Mouse (Mus musculus) stomach, embryonic 14.5 days (tissue): Measurements from ENCODE around the gene Zfp704. TPM values are rescaled to one million over a fixed set of nuclear protein-coding genes. Genes with fewer than 3 reads are reported as not detected.
A peak's percentile ranks its signal among the peaks of the same experiment; 100 is the strongest.

Source experiments
- ATAC-seq: fragments of 200-750 bp; cut with Nextera tagmentation; 2 replicates; pipeline ENCODE4 v1.8.0; 2017; ENCODE audit warnings: low read depth, moderate TSS enrichment; ENCODE audit not compliant: insufficient number of reproducible peaks, insufficient read depth, low FRiP score
- H3K27ac ChIP-seq: fragments of 300-500 bp; sonication (generic); 2 replicates; pipeline ENCODE4 v1.5.1; 2014; ENCODE audit warnings: mild to moderate bottlenecking, low read length, moderate library complexity, mixed read lengths
- H3K27me3 ChIP-seq: fragments of 300-500 bp; sonication (generic); 2 replicates; pipeline ENCODE4 v1.6.1; 2014; ENCODE audit warnings: low read length, control low read depth, mixed read lengths; ENCODE audit not compliant: control insufficient read depth, insufficient read depth
- H3K36me3 ChIP-seq: fragments of 300-500 bp; sonication (generic); 2 replicates; pipeline ENCODE4 v1.6.1; 2014; ENCODE audit warnings: mild to moderate bottlenecking, control low read depth, low read length, moderate library complexity, mixed read lengths; ENCODE audit not compliant: control insufficient read depth, insufficient read depth
- H3K4me1 ChIP-seq: fragments of 300-500 bp; sonication (generic); 2 replicates; pipeline ENCODE4 v1.6.1; 2014; ENCODE audit warnings: low read length, control low read depth, mixed read lengths; ENCODE audit not compliant: control insufficient read depth, insufficient read depth
- H3K4me2 ChIP-seq: fragments of 300-500 bp; sonication (generic); replicated peaks from 2 replicates; pipeline ENCODE4 v1.6.1; 2014; ENCODE audit warnings: low read depth, low read length, control low read depth
- H3K4me3 ChIP-seq: fragments of 300-500 bp; sonication (generic); 2 replicates; pipeline ENCODE4 v1.5.1; 2014; ENCODE audit warnings: low read depth, low read length, control low read depth
- H3K9ac ChIP-seq: fragments of 300-500 bp; sonication (generic); replicated peaks from 2 replicates; pipeline ENCODE4 v1.6.1; 2014; ENCODE audit warnings: low read depth, mild to moderate bottlenecking, control low read depth, low read length, moderate library complexity, mixed read lengths
- H3K9me3 ChIP-seq: fragments of 300-500 bp; sonication (generic); 2 replicates; pipeline ENCODE4 v1.6.1; 2016; ENCODE audit warnings: low read depth, low read length, control low read depth; ENCODE audit not compliant: control insufficient read depth
- WGBS: fragments of 180-500 bp; shearing (Covaris S2); extraction: QIAGEN DNeasy Blood & Tissue Kit; methylation state at CpG from one replicate; pipeline ENCODE4 v1.1.7; 2014; 5-methylcytosine and 5-hydroxymethylcytosine counted together
- polyA plus RNA-seq: library from polyadenylated mRNA; unstranded; fragments of >200 nt; fragmentation: Nextera tagmentation; extraction: Ambion mirVana; gene quantifications from 2 replicates; pipeline ENCODE4 v1.2.1, GENCODE M21; 2014

The Zfp704 gene
- polyA plus RNA-seq: 15.4 and 16.3 TPM in 2 replicates

- Histone ChIP-seq H3K4me3 (peak within 1 kb of the TSS; percentile 88), H3K9ac (peak within 1 kb of the TSS; percentile 96), H3K27ac (peak within 1 kb of the TSS; percentile 85), H3K36me3 (no peaks in the 10 kb centered on the region), H3K27me3 (no peaks in the 10 kb centered on the region), H3K4me1 (peaks cover 19% of the 10 kb centered on the region; the same call in 1 of the 2 replicates), H3K4me2 (peak within 1 kb of the TSS; percentile 64), H3K9me3 (no peaks in the 10 kb centered on the region)
- peak; percentile 89 for ATAC-seq
- WGBS: under 1% methylated on average over 79 of the region's 97 CpGs
Observed at GRCm38 (mm10) chr3:9609581-9610341, at the start of gene Zfp704. Gene Zfp704 (minus strand): TSS chr3:9610085.

GRCm38 (mm10) chr3:9633036-9634005, 23.4 kb upstream of the Zfp704 start:
- Histone ChIP-seq H3K27me3 (no peaks in the 10 kb centered on the region), H3K27ac (no peak overlapping the region), H3K9ac (no peak overlapping the region), H3K4me2 (no peak overlapping the region), H3K36me3 (no peaks in the 10 kb centered on the region), H3K9me3 (no peaks in the 10 kb centered on the region), H3K4me3 (no peak overlapping the region), H3K4me1 (0 out of 2 replicates have a peak, but pooled peaks cover 6% of the 10 kb centered on the region)
- no peak for ATAC-seq
- WGBS: 70% methylated on average over 10 of the region's 10 CpGs

- peak overlapping the region; percentile 17; the same call in 1 of the 2 replicates for H3K4me3 ChIP-seq
- WGBS: 14% methylated on average over 17 of the region's 17 CpGs
- no peak overlapping the region for H3K9ac ChIP-seq
- H3K27me3 ChIP-seq: no peaks in the 10 kb centered on the region
- no peak; the same call in 1 of the 2 replicates for ATAC-seq
- peak overlapping the region; percentile 43 for H3K4me2 ChIP-seq
- H3K27ac ChIP-seq: no peak overlapping the region
- H3K9me3 ChIP-seq: no peaks in the 10 kb centered on the region
- no peaks in the 10 kb centered on the region for H3K36me3 ChIP-seq
- H3K4me1 ChIP-seq: 0 out of 2 replicates have a peak, but pooled peaks cover 6% of the 10 kb centered on the region
Observed at GRCm38 (mm10) chr3:9629951-9630350, 20.1 kb upstream of the Zfp704 start.

GRCm38 (mm10) chr3:9628041-9628440, 18.2 kb upstream of the Zfp704 start:
- Histone ChIP-seq H3K4me2 (no peak overlapping the region), H3K9me3 (no peaks in the 10 kb centered on the region), H3K36me3 (no peaks in the 10 kb centered on the region), H3K9ac (no peak overlapping the region), H3K4me3 (no peak overlapping the region), H3K27me3 (no peaks in the 10 kb centered on the region), H3K4me1 (0 out of 2 replicates have a peak, but pooled peaks cover 6% of the 10 kb centered on the region), H3K27ac (no peak overlapping the region)
- no peak for ATAC-seq
- WGBS: 46% methylated on average over 4 of the region's 4 CpGs

- Histone ChIP-seq H3K4me1 (0 out of 2 replicates have a peak, but pooled peaks cover 6% of the 10 kb centered on the region), H3K4me3 (no peak overlapping the region), H3K4me2 (no peak overlapping the region), H3K36me3 (no peaks in the 10 kb centered on the region), H3K9ac (no peak overlapping the region), H3K9me3 (no peaks in the 10 kb centered on the region), H3K27me3 (no peaks in the 10 kb centered on the region), H3K27ac (no peak overlapping the region)
- ATAC-seq: no peak
- 66% methylated on average over 5 of the region's 5 CpGs for WGBS
Observed at GRCm38 (mm10) chr3:9626149-9626548, 16.3 kb upstream of the Zfp704 start.

- 85% methylated on average over 12 of the region's 12 CpGs for WGBS
- no peak for ATAC-seq
- no peak overlapping the region for H3K27ac ChIP-seq
- no peak overlapping the region for H3K9ac ChIP-seq
- H3K27me3 ChIP-seq: no peaks in the 10 kb centered on the region
- H3K4me3 ChIP-seq: no peak overlapping the region
- no peaks in the 10 kb centered on the region for H3K9me3 ChIP-seq
- no peaks in the 10 kb centered on the region for H3K4me1 ChIP-seq
- no peaks in the 10 kb centered on the region for H3K36me3 ChIP-seq
- H3K4me2 ChIP-seq: no peak overlapping the region
Observed at GRCm38 (mm10) chr3:9620611-9621010, 10.7 kb upstream of the Zfp704 start.

GRCm38 (mm10) chr3:9619562-9620275, 9.8 kb upstream of the Zfp704 start:
- Histone ChIP-seq H3K9ac (no peak overlapping the region), H3K4me1 (no peaks in the 10 kb centered on the region), H3K4me2 (no peak overlapping the region), H3K27me3 (no peaks in the 10 kb centered on the region), H3K27ac (no peak overlapping the region), H3K4me3 (no peak overlapping the region), H3K36me3 (no peaks in the 10 kb centered on the region), H3K9me3 (no peaks in the 10 kb centered on the region)
- ATAC-seq: no peak
- WGBS: 67% methylated on average over 6 of the region's 6 CpGs

GRCm38 (mm10) chr3:9617101-9617500, 7.2 kb upstream of the Zfp704 start:
- no peak overlapping the region for H3K9ac ChIP-seq
- H3K27me3 ChIP-seq: no peaks in the 10 kb centered on the region
- H3K4me3 ChIP-seq: no peak overlapping the region
- no peak for ATAC-seq
- H3K4me2 ChIP-seq: no peak overlapping the region
- H3K4me1 ChIP-seq: no peaks in the 10 kb centered on the region
- WGBS: 59% methylated on average over 9 of the region's 9 CpGs
- no peaks in the 10 kb centered on the region for H3K9me3 ChIP-seq
- H3K27ac ChIP-seq: no peak overlapping the region
- no peaks in the 10 kb centered on the region for H3K36me3 ChIP-seq
